Mouse (Mus musculus) bone marrow, adult 2 months (tissue): ENCODE data around the gene Arhgap22. TPM values are rescaled to one million over a fixed set of nuclear protein-coding genes. Genes with fewer than 3 reads are reported as not detected.

Source experiments
- H3K27ac ChIP-seq: fragments of 200-500 bp; 2 replicates; pipeline ENCODE4 v1.5.1; 2012; ENCODE audit warnings: low read depth, mild to moderate bottlenecking, control low read depth, inconsistent platforms, low read length; ENCODE audit not compliant: control insufficient read depth, poor library complexity, insufficient read depth
- H3K4me1 ChIP-seq: fragments of 200-500 bp; 2 replicates; pipeline ENCODE4 v1.6.1; 2011; ENCODE audit warnings: low read length; ENCODE audit not compliant: control insufficient read depth, insufficient read depth
- H3K4me3 ChIP-seq: fragments of 200-500 bp; replicated peaks from 2 replicates; pipeline ENCODE3; 2011; ENCODE audit warnings: mild to moderate bottlenecking, low read depth, low read length, control low read depth; ENCODE audit not compliant: control insufficient read depth
- CTCF ChIP-seq: fragments of 200-500 bp; IDR thresholded peaks from 2 replicates; pipeline ENCODE4 v1.5.1; 2011; ENCODE audit warnings: low read length, control low read depth; ENCODE audit not compliant: control insufficient read depth, insufficient read depth
- POLR2A ChIP-seq: fragments of 200-500 bp; IDR thresholded peaks from 2 replicates; pipeline ENCODE4 v1.6.1; 2011; ENCODE audit warnings: low read depth, mild to moderate bottlenecking, control low read depth, low read length, borderline replicate concordance; ENCODE audit not compliant: control insufficient read depth
- WGBS: fragments of 180-500 bp; shearing (Covaris S2); methylation state at CpG from one replicate; pipeline ENCODE4 v1.1.7; 2018; 5-methylcytosine and 5-hydroxymethylcytosine counted together
- polyA plus RNA-seq: library from polyadenylated mRNA; stranded (reverse); fragments of >200 nt; gene quantifications from 2 replicates; pipeline ENCODE4 v1.2.4, GENCODE M21; 2011; ENCODE audit warnings: low replicate concordance; ENCODE audit not compliant: missing spikeins, insufficient read depth, insufficient read length

The Arhgap22 gene
- polyA plus RNA-seq, 1 experiment: 1.3 TPM

DNA sequence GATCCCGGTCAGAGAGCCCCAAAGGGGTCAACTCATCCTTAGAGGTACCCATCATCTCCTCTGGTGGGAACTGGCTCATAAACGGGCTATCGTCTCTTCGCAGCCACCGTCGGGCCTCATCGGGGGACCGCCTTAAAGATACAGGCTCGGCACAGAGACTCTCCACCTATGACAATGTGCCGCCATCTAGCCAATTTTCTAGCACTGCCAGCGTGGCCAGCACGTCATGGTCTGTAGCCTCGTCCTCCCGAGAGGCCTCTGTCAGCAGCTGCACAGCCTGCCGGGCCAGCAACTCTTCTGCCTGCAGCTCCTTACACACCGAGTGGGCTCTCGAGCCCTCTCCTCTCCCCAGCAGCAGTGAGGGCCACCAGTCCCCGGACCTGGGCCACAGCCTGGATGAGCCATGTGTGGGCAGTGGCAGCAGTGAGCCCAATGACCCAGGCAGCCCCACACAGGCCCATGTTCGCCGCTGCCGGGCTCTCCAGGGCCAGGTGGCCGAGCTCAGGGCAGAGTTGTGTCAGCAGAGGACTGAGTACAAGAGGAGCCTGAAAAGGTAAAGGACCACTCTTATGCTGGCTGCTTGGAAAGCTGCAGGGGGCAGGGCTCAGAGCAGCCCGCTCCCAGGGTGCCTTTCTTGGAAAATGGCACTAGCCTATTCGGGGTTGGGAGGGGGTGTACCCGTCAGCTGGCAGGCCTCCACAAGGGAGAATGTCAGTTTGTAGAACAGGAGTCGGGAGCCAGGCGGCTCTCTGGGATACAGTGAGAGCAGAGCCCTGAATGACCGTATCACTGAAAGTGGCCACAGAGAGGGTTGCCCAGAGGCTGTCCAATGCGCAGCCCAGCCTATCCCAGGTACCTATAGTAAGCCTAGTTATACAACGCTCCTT, 153.3 kb downstream of the Arhgap22 start:
- H3K4me1 ChIP-seq: no peaks in the 10 kb centered on the region
- 82% methylated on average over 30 of the region's 30 CpGs for WGBS
- H3K4me3 ChIP-seq: no peak overlapping the region
- TF ChIP-seq CTCF (no peak), POLR2A (no peak)
- H3K27ac ChIP-seq: no peak overlapping the region

DNA sequence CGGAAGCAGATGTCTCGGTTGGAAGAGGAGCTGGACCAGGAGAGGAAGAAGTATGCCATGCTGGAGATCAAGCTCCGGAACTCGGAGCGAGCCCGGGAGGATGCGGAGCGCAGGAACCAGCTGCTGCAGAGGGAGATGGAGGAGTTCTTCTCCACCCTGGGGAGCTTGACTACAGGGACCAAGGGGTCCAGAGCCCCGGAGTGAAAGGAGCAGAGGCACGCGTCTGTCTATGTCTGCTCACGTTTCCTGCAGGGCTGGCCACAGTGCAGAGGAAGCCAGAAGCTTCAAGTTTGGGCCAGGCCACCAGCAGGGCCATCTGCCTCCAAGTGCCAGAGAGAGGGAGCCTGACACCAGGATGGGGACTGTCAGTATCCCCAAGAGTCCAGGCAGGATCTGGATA, 155.5 kb downstream of the Arhgap22 start:
- WGBS: 71% methylated on average over 12 of the region's 12 CpGs
- no peak overlapping the region for H3K4me3 ChIP-seq
- TF ChIP-seq POLR2A (no peak), CTCF (no peak)
- no peak overlapping the region for H3K27ac ChIP-seq
- no peaks in the 10 kb centered on the region for H3K4me1 ChIP-seq

DNA sequence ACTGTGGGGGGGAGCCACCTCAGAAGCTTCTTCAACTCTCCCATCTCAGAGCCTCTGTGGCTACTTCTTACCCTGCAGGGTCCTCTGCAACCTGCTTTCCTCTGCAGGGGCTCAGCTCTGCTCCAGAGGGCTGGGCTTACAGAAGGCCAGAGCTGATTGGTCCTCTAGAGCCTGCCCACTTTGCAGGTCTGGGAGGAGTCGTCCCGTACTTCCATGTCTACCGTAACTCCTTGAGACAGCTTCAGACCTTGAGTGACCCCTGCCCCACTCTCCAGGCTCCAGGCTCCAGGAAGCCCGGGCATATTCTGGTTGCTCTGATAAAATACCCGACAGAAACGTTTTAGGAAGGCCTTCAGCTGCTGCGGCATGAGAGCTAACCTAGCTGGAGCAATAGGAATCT, 156.2 kb downstream of the Arhgap22 start:
- H3K4me3 ChIP-seq: no peak overlapping the region
- TF ChIP-seq CTCF (no peak), POLR2A (no peak)

GRCm38 (mm10) chr14:33371248-33371647, 157.4 kb downstream of the Arhgap22 start:
- no peak overlapping the region for H3K4me3 ChIP-seq
- no peak overlapping the region for H3K27ac ChIP-seq
- 20% methylated on average over 3 of the region's 3 CpGs for WGBS
- TF ChIP-seq CTCF: peak; percentile 62
- TF ChIP-seq POLR2A: no peak
- H3K4me1 ChIP-seq: no peaks in the 10 kb centered on the region

More for the DNA sequence above, 156.2 kb downstream of the Arhgap22 start:
- no peaks in the 10 kb centered on the region for H3K4me1 ChIP-seq
- 8% methylated on average over 7 of the region's 7 CpGs for WGBS
- no peak overlapping the region for H3K27ac ChIP-seq

DNA sequence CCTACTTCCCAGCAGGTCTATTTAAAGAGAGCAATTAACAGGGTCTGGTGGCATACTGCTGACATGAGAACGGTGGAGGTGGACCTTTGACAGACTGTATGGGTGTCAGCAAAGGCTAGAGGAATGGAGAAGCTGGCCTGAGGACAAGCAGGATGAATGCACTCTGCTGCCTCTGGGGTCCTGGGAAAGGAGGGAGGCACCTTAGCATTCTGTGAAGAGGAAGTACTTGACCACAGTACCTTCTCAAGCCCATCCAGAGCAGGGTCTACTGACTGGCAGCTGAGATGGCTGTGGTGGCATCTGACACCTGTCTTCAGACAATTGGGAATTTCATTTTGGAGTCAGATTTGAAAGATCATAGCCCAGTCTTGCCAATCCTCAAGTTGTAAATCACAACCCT, 159.4 kb downstream of the Arhgap22 start:
- TF ChIP-seq CTCF (no peak), POLR2A (no peak)
- 33% methylated on average over 1 of the region's 1 CpGs for WGBS
- Histone ChIP-seq H3K4me3 (no peak overlapping the region), H3K4me1 (no peaks in the 10 kb centered on the region), H3K27ac (no peak overlapping the region)

GRCm38 (mm10) chr14:33374089-33374488, 160.3 kb downstream of the Arhgap22 start:
- H3K27ac ChIP-seq: no peak overlapping the region
- H3K4me3 ChIP-seq: no peak overlapping the region
- 45% methylated on average over 1 of the region's 1 CpGs for WGBS
- TF ChIP-seq CTCF (no peak), POLR2A (no peak)
- no peaks in the 10 kb centered on the region for H3K4me1 ChIP-seq

DNA sequence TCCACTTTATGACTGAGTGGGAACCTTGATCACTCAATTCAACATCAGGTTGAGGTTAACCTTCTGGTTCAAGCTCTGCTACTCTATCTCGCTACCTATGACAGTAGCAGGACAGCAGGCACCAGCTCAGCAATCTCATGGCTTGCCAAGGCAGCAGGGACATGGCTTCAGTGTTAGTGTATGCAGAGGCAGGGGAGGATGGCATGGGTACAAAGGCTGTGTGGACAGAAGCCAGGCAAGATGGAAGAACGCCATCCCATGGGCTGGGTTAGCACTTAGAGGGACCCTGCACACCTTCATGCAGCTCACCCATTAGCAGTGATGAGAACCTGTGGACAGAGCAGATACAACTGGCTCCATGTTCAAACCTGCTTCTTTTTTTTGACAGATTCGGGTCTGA, 163.4 kb downstream of the Arhgap22 start:
- no peak overlapping the region for H3K4me3 ChIP-seq
- no peaks in the 10 kb centered on the region for H3K4me1 ChIP-seq
- TF ChIP-seq POLR2A: no peak
- 88% methylated on average over 3 of the region's 3 CpGs for WGBS
- no peak overlapping the region for H3K27ac ChIP-seq

GRCm38 (mm10) chr14:33378723-33379122, 164.9 kb downstream of the Arhgap22 start:
- H3K4me1 ChIP-seq: no peaks in the 10 kb centered on the region
- 43% methylated on average over 5 of the region's 5 CpGs for WGBS
- H3K27ac ChIP-seq: no peak overlapping the region
- no peak for TF ChIP-seq CTCF
- TF ChIP-seq POLR2A: no peak
- H3K4me3 ChIP-seq: no peak overlapping the region
